Mouse (Mus musculus): ENCODE measurements at regions not wholly inside any gene's neighbourhood (a gene's known extent, or its start where the extent isn't known, plus 50 kb on each side); places are given as distances from the start of the nearest gene placed in this dataset.

GRCm38 (mm10) chr1:98167800-98168199 is 72.4 kb upstream of the Pam start:
- H3K4me1 ChIP-seq (ENCODE audit: control insufficient read depth in 1 of 2, insufficient read depth in 2 of 2, low read length in 2 of 2) = no peaks in the 10 kb centered on the region
- H3K9me3 ChIP-seq (replicated peaks; ENCODE audit: insufficient read depth, low read length) = no peaks in the 10 kb centered on the region
- no peaks in the 10 kb centered on the region for H3K36me3 ChIP-seq (ENCODE audit: control insufficient read depth in 1 of 2, insufficient read depth in 2 of 2, low read length in 2 of 2)
- no peaks in the 10 kb centered on the region for H3K79me2 ChIP-seq (ENCODE audit: control insufficient read depth, insufficient read depth, low read length, poor library complexity)
- no peaks in the 10 kb centered on the region for H3K27me3 ChIP-seq (ENCODE audit: control insufficient read depth in 1 of 2, insufficient read depth in 2 of 2, low read length in 2 of 2)
- no peak for DNase-seq (ENCODE audit: low read depth, low spot score)
- H3K9ac ChIP-seq (ENCODE audit: control insufficient read depth, low read depth, low read length, poor library complexity, severe bottlenecking) = no peak overlapping the region
- no peak overlapping the region for H3K27ac ChIP-seq (ENCODE audit: control insufficient read depth, low read depth, low read length)
- H3K4me3 ChIP-seq (ENCODE audit: control insufficient read depth in 1 of 2, insufficient read depth in 1 of 2, low read depth in 2 of 2, low read length in 2 of 2) = no peak overlapping the region
- no peak for TF ChIP-seq USF1 (IDR thresholded peaks at IDR 0.05; ENCODE audit: low read depth, low read length)
- TF ChIP-seq MYC (IDR thresholded peaks at IDR 0.05; ENCODE audit: low read depth, low read length) = no peak
- TF ChIP-seq JUND (IDR thresholded peaks at IDR 0.05; ENCODE audit: low read depth, low read length) = no peak
- no peak for TF ChIP-seq RCOR1 (IDR thresholded peaks at IDR 0.05; ENCODE audit: low read depth, low read length)
- no peak for TF ChIP-seq MXI1 (IDR thresholded peaks at IDR 0.05; ENCODE audit: low read depth, low read length)
- TF ChIP-seq EP300 (IDR thresholded peaks at IDR 0.05; ENCODE audit: low read depth in 1 of 2, low read length in 2 of 2) = no peak
- TF ChIP-seq ZMIZ1 (IDR thresholded peaks at IDR 0.05; ENCODE audit: low read depth, low read length) = no peak
- TF ChIP-seq ZC3H11A (IDR thresholded peaks at IDR 0.05; ENCODE audit: low read depth, low read length) = no peak
- TF ChIP-seq MAFK (IDR thresholded peaks at IDR 0.05; ENCODE audit: borderline replicate concordance, low read depth, low read length) = no peak
- TF ChIP-seq MEF2A (IDR thresholded peaks at IDR 0.05; ENCODE audit: extremely low read depth, insufficient replicate concordance, low read depth, low read length, poor library complexity, severe bottlenecking) = no peak
- TF ChIP-seq ELF1 (IDR thresholded peaks at IDR 0.05; ENCODE audit: low read depth, low read length) = no peak
- no peak for TF ChIP-seq GABPA (IDR thresholded peaks at IDR 0.05; ENCODE audit: low read depth, low read length)
- no peak for TF ChIP-seq ZNF384 (IDR thresholded peaks at IDR 0.05; ENCODE audit: low read depth, low read length)
- no peak for TF ChIP-seq POLR2AphosphoS2 (IDR thresholded peaks at IDR 0.05; ENCODE audit: low read length)
- no peak for TF ChIP-seq CHD2 (IDR thresholded peaks at IDR 0.05; ENCODE audit: low read length)
- no peak for TF ChIP-seq CHD1 (IDR thresholded peaks at IDR 0.05; ENCODE audit: low read depth, low read length)
- TF ChIP-seq RAD21 (IDR thresholded peaks at IDR 0.05; ENCODE audit: low read depth, low read length) = no peak
- TF ChIP-seq HCFC1 (IDR thresholded peaks at IDR 0.05; ENCODE audit: low read depth, low read length) = no peak
- TF ChIP-seq ETS1 (IDR thresholded peaks at IDR 0.05; ENCODE audit: low read depth, low read length) = no peak

DNA sequence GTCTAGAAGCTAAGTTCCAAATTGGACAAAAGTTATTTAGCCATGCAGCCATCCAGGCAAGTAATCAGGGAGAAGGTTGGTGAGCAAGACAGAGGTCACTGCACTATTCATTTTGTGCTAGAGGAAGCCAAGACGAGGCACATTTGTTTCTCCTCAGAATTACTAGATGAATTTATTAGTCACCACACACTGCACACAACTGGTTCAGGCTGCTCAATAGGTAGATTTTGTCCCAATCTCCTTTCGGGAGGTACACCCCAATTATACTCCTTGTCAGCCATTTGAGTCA is 67.1 kb upstream of the Pam start:
- no peak for TF ChIP-seq GATA1 (IDR thresholded peaks at IDR 0.05; ENCODE audit: low read depth, low read length)
- no peak for TF ChIP-seq TBP (IDR thresholded peaks at IDR 0.05; ENCODE audit: low read depth, low read length)
- TF ChIP-seq TAL1 (IDR thresholded peaks at IDR 0.05; ENCODE audit: low read length) = no peak
- TF ChIP-seq ZC3H11A (IDR thresholded peaks at IDR 0.05; ENCODE audit: low read depth, low read length) = no peak
- TF ChIP-seq E2F4 (IDR thresholded peaks at IDR 0.05; ENCODE audit: borderline replicate concordance, low read depth, low read length) = no peak
- TF ChIP-seq RCOR1 (IDR thresholded peaks at IDR 0.05; ENCODE audit: low read depth, low read length) = no peak
- no peak for TF ChIP-seq POLR2A (IDR thresholded peaks at IDR 0.05; ENCODE audit: control insufficient read depth in 1 of 2, insufficient read depth in 1 of 2, low read depth in 1 of 2, low read length in 2 of 2, poor library complexity in 1 of 2)
- no peak for TF ChIP-seq GABPA (IDR thresholded peaks at IDR 0.05; ENCODE audit: low read depth, low read length)
- no peak for TF ChIP-seq MXI1 (IDR thresholded peaks at IDR 0.05; ENCODE audit: low read depth, low read length)
- no peak for TF ChIP-seq MYB (IDR thresholded peaks at IDR 0.05; ENCODE audit: low read depth, low read length)
- TF ChIP-seq BHLHE40 (IDR thresholded peaks at IDR 0.05; ENCODE audit: borderline replicate concordance, low read depth, low read length) = no peak
- no peak for TF ChIP-seq KAT2A (conservative IDR thresholded peaks at IDR 0.05; ENCODE audit: low read depth, low read length)
- no peak for TF ChIP-seq NELFE (IDR thresholded peaks at IDR 0.05; ENCODE audit: low read depth, low read length)
- no peak for TF ChIP-seq MAFK (IDR thresholded peaks at IDR 0.05; ENCODE audit: borderline replicate concordance, low read depth, low read length)
- Histone ChIP-seq H3K27me3 (ENCODE audit: control insufficient read depth in 1 of 2, insufficient read depth in 2 of 2, low read length in 2 of 2) (no peaks in the 10 kb centered on the region), H3K36me3 (ENCODE audit: control insufficient read depth in 1 of 2, insufficient read depth in 2 of 2, low read length in 2 of 2) (no peaks in the 10 kb centered on the region), H3K4me1 (ENCODE audit: control insufficient read depth in 1 of 2, insufficient read depth in 2 of 2, low read length in 2 of 2) (no peaks in the 10 kb centered on the region), H3K4me3 (ENCODE audit: control insufficient read depth in 1 of 2, insufficient read depth in 1 of 2, low read depth in 2 of 2, low read length in 2 of 2) (no peak overlapping the region), H3K79me2 (ENCODE audit: control insufficient read depth, insufficient read depth, low read length, poor library complexity) (no peaks in the 10 kb centered on the region), H3K9me3 (replicated peaks; ENCODE audit: insufficient read depth, low read length) (no peaks in the 10 kb centered on the region), H3K27ac (ENCODE audit: control insufficient read depth, low read depth, low read length) (no peak overlapping the region), H3K9ac (ENCODE audit: control insufficient read depth, low read depth, low read length, poor library complexity, severe bottlenecking) (no peak overlapping the region)
- no peak for DNase-seq (ENCODE audit: low read depth, low spot score)
